Mouse (Mus musculus): ENCODE data around the gene Myh14. TPM values are rescaled to one million over a fixed set of nuclear protein-coding genes. Genes with fewer than 3 reads are reported as not detected.

Myh14 gene
- polyA plus RNA-seq, 1 experiment: 3.7 TPM

DNA sequence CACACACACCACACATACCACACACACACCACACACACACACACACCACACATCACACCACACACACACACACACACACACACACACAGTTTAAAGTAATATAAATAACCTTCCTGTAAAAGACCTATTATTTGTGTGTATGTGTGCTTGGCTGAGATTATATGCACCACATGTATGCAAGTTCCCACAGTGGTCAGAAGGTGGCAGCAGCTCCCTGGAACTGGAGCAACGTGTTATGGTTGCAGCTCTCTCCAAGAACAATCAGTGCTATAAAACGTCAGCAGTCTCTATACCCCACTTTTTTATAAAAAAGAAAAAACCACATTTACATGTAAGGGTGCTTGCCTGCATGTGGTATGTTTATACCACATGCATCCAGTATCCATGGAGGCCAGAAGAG, 4.2 kb downstream of the Myh14 start:
- Histone ChIP-seq H3K27ac (ENCODE audit: control insufficient read depth, insufficient read depth, low read length) (no peak overlapping the region), H3K4me1 (replicated peaks; ENCODE audit: control insufficient read depth, insufficient read depth, low read length) (no peaks in the 10 kb centered on the region), H3K36me3 (ENCODE audit: control insufficient read depth, insufficient read depth, low read length) (no peaks in the 10 kb centered on the region), H3K4me3 (ENCODE audit: control insufficient read depth, insufficient read depth, low read length) (no peak overlapping the region), H3K27me3 (ENCODE audit: control insufficient read depth, insufficient read depth, low read length) (no peaks in the 10 kb centered on the region; the same call in 1 of the 2 replicates)
- DNase-seq: no peak
- WGBS: 82% methylated on average over 2 of the region's 2 CpGs
- no peak for TF ChIP-seq CTCF (IDR thresholded peaks at IDR 0.05; ENCODE audit: borderline replicate concordance, control insufficient read depth, extremely low read depth, insufficient read depth, low read length, poor library complexity)
- no peak for TF ChIP-seq POLR2A (IDR thresholded peaks at IDR 0.05; ENCODE audit: control insufficient read depth, extremely low read depth, insufficient read depth, low read length, poor library complexity)

GRCm38 (mm10) chr7:44664731-44665130, 5.9 kb downstream of the Myh14 start:
- H3K4me1 ChIP-seq (replicated peaks; ENCODE audit: control insufficient read depth, insufficient read depth, low read length): no peaks in the 10 kb centered on the region
- no peak overlapping the region for H3K4me3 ChIP-seq (ENCODE audit: control insufficient read depth, insufficient read depth, low read length)
- no peaks in the 10 kb centered on the region for H3K36me3 ChIP-seq (ENCODE audit: control insufficient read depth, insufficient read depth, low read length)
- no peaks in the 10 kb centered on the region; the same call in 1 of the 2 replicates for H3K27me3 ChIP-seq (ENCODE audit: control insufficient read depth, insufficient read depth, low read length)
- 83% methylated on average over 11 of the region's 11 CpGs for WGBS
- DNase-seq: no peak
- TF ChIP-seq POLR2A (IDR thresholded peaks at IDR 0.05; ENCODE audit: control insufficient read depth, extremely low read depth, insufficient read depth, low read length, poor library complexity): no peak
- no peak for TF ChIP-seq CTCF (IDR thresholded peaks at IDR 0.05; ENCODE audit: borderline replicate concordance, control insufficient read depth, extremely low read depth, insufficient read depth, low read length, poor library complexity)
- no peak overlapping the region for H3K27ac ChIP-seq (ENCODE audit: control insufficient read depth, insufficient read depth, low read length)

DNA sequence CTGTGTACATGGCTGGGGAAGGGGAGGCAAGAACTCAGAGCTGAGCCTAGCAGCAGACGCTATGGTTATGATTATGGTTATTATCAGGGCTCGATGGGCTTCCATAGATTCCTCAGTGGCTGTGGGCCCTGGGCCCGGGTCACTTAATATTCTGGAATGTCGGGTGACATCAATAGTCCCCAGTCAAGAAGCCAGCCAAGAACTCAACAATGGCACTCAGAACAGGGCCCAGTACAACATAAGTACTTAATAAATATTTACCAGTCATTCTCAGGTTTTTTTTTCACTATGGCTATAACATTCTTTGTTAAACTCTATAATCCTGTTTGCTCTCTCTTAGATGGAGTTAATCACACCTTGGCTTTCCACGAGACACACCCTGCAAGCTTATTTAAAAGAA, 7.1 kb downstream of the Myh14 start:
- Histone ChIP-seq H3K27ac (ENCODE audit: control insufficient read depth, insufficient read depth, low read length) (no peak overlapping the region), H3K4me3 (ENCODE audit: control insufficient read depth, insufficient read depth, low read length) (no peak overlapping the region), H3K27me3 (ENCODE audit: control insufficient read depth, insufficient read depth, low read length) (no peaks in the 10 kb centered on the region), H3K36me3 (ENCODE audit: control insufficient read depth, insufficient read depth, low read length) (no peaks in the 10 kb centered on the region), H3K4me1 (replicated peaks; ENCODE audit: control insufficient read depth, insufficient read depth, low read length) (no peaks in the 10 kb centered on the region)
- DNase-seq: no peak
- TF ChIP-seq CTCF (IDR thresholded peaks at IDR 0.05; ENCODE audit: borderline replicate concordance, control insufficient read depth, extremely low read depth, insufficient read depth, low read length, poor library complexity): no peak
- no peak for TF ChIP-seq POLR2A (IDR thresholded peaks at IDR 0.05; ENCODE audit: control insufficient read depth, extremely low read depth, insufficient read depth, low read length, poor library complexity)
- 93% methylated on average over 5 of the region's 5 CpGs for WGBS

DNA sequence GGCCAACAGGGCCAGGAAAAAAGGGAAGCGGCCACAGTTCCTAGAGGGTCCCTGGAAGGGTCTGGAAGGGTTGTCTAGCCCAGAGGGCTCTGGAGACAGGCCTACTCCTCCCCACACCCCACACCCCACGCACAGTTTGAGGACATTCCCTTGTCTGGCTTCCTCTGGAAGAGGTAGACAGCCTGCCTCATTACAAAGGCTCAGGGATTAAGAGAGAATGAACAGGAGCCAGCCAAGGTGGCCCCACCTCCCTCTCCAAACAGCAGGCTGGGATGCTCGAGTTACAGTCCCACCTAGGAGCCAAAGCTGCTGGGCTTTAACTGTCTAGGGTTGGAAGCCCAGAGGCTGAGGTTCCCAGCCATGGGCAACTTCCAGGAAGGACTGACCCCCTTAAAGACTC, 8.1 kb downstream of the Myh14 start:
- TF ChIP-seq POLR2A (IDR thresholded peaks at IDR 0.05; ENCODE audit: control insufficient read depth, extremely low read depth, insufficient read depth, low read length, poor library complexity) (no peak), CTCF (IDR thresholded peaks at IDR 0.05; ENCODE audit: borderline replicate concordance, control insufficient read depth, extremely low read depth, insufficient read depth, low read length, poor library complexity) (no peak)
- no peak overlapping the region for H3K4me3 ChIP-seq (ENCODE audit: control insufficient read depth, insufficient read depth, low read length)
- 54% methylated on average over 3 of the region's 3 CpGs for whole genome bisulfite sequencing
- no peaks in the 10 kb centered on the region for H3K36me3 ChIP-seq (ENCODE audit: control insufficient read depth, insufficient read depth, low read length)
- H3K27ac ChIP-seq (ENCODE audit: control insufficient read depth, insufficient read depth, low read length): no peak overlapping the region
- no peak for DNase-seq
- no peaks in the 10 kb centered on the region for H3K27me3 ChIP-seq (ENCODE audit: control insufficient read depth, insufficient read depth, low read length)
- no peaks in the 10 kb centered on the region for H3K4me1 ChIP-seq (replicated peaks; ENCODE audit: control insufficient read depth, insufficient read depth, low read length)

- Histone ChIP-seq H3K27me3 (ENCODE audit: control insufficient read depth, insufficient read depth, low read length) (no peaks in the 10 kb centered on the region), H3K27ac (ENCODE audit: control insufficient read depth, insufficient read depth, low read length) (no peak overlapping the region), H3K4me3 (ENCODE audit: control insufficient read depth, insufficient read depth, low read length) (no peak overlapping the region), H3K4me1 (replicated peaks; ENCODE audit: control insufficient read depth, insufficient read depth, low read length) (no peaks in the 10 kb centered on the region), H3K36me3 (ENCODE audit: control insufficient read depth, insufficient read depth, low read length) (no peaks in the 10 kb centered on the region)
- TF ChIP-seq POLR2A (IDR thresholded peaks at IDR 0.05; ENCODE audit: control insufficient read depth, extremely low read depth, insufficient read depth, low read length, poor library complexity) (no peak), CTCF (IDR thresholded peaks at IDR 0.05; ENCODE audit: borderline replicate concordance, control insufficient read depth, extremely low read depth, insufficient read depth, low read length, poor library complexity) (no peak)
- WGBS: 83% methylated on average over 8 of the region's 8 CpGs
- no peak for DNase-seq
Measured at GRCm38 (mm10) chr7:44662168-44662567, 8.5 kb downstream of the Myh14 start.

DNA sequence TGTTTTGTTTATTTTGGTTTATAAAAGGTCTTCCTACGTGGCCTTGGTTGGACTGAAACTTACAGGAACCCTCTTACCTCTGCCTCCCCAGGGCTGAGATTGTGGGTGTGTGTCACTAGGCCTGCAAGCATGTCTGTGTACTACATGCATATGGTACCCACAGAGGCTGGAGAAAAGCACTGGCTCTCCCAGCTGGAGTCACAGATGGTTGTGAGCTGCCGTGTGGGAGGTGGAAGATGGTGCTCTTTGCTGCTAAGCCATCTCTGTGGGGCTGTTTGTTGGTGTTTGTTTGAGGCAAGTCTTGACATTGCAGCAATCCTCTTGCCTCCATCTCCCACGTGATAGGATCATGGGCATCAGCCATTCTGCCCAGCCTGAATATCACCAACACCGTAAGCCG, 9.4 kb downstream of the Myh14 start:
- Histone ChIP-seq H3K4me1 (replicated peaks; ENCODE audit: control insufficient read depth, insufficient read depth, low read length) (no peaks in the 10 kb centered on the region), H3K36me3 (ENCODE audit: control insufficient read depth, insufficient read depth, low read length) (no peaks in the 10 kb centered on the region), H3K27ac (ENCODE audit: control insufficient read depth, insufficient read depth, low read length) (no peak overlapping the region), H3K4me3 (ENCODE audit: control insufficient read depth, insufficient read depth, low read length) (no peak overlapping the region), H3K27me3 (ENCODE audit: control insufficient read depth, insufficient read depth, low read length) (no peaks in the 10 kb centered on the region)
- WGBS: 90% methylated on average over 5 of the region's 5 CpGs
- no peak for DNase-seq
- TF ChIP-seq CTCF (IDR thresholded peaks at IDR 0.05; ENCODE audit: borderline replicate concordance, control insufficient read depth, extremely low read depth, insufficient read depth, low read length, poor library complexity) (no peak), POLR2A (IDR thresholded peaks at IDR 0.05; ENCODE audit: control insufficient read depth, extremely low read depth, insufficient read depth, low read length, poor library complexity) (no peak)

GRCm38 (mm10) chr7:44655504-44655903, 15.1 kb downstream of the Myh14 start:
- WGBS: 8% methylated on average over 8 of the region's 8 CpGs
- TF ChIP-seq CTCF (IDR thresholded peaks at IDR 0.05; ENCODE audit: borderline replicate concordance, control insufficient read depth, extremely low read depth, insufficient read depth, low read length, poor library complexity) (peak; percentile 85; the same call in 1 of the 2 replicates), POLR2A (IDR thresholded peaks at IDR 0.05; ENCODE audit: control insufficient read depth, extremely low read depth, insufficient read depth, low read length, poor library complexity) (no peak)
- peak; percentile 60 for DNase-seq
- H3K27me3 ChIP-seq (ENCODE audit: control insufficient read depth, insufficient read depth, low read length): no peaks in the 10 kb centered on the region
- H3K27ac ChIP-seq (ENCODE audit: control insufficient read depth, insufficient read depth, low read length): no peak overlapping the region
- H3K36me3 ChIP-seq (ENCODE audit: control insufficient read depth, insufficient read depth, low read length): no peaks in the 10 kb centered on the region
- H3K4me1 ChIP-seq (replicated peaks; ENCODE audit: control insufficient read depth, insufficient read depth, low read length): no peaks in the 10 kb centered on the region
- H3K4me3 ChIP-seq (ENCODE audit: control insufficient read depth, insufficient read depth, low read length): no peak overlapping the region

All from thymus, adult 2 months (tissue).